ENCODE assay signal across 8 mouse cellular contexts in genomic region chr5:143818461-143818860, GRCm38 (mm10). TPM values are rescaled to one million over a fixed set of nuclear protein-coding genes. Genes with fewer than 3 reads are reported as not detected.
DNase-seq lines count a peak whose midpoint lies in the region; ATAC-seq and TF ChIP-seq lines count a peak whose summit lies in the region.

No protein-coding gene starts in this region.

- peak; percentile 55 for DNase-seq in heart, embryonic 10.5 days (ENCODE audit: low spot score)
- no peak for DNase-seq in heart, postnatal 4 days
- DNase-seq in forebrain, embryonic 14.5 days (ENCODE audit: low spot score): no peak
- no peak for DNase-seq in ovary, postnatal 36 days (ENCODE audit: low spot score)
- no peak for DNase-seq in urinary bladder, adult 2 months (ENCODE audit: low spot score)
- no peak for DNase-seq in adrenal gland, postnatal 4 days (ENCODE audit: low spot score in 2 of 2)

- TF ChIP-seq CTCF in ES-Bruce4 (IDR thresholded peaks at IDR 0.05; ENCODE audit: low read depth, low read length): no peak

- H3K27ac ChIP-seq in heart, embryonic 10.5 days: peak overlapping the region; percentile 90
- no peak overlapping the region for H3K27ac ChIP-seq in ES-Bruce4 (ENCODE audit: insufficient read depth, low read length)
- no peak overlapping the region for H3K27ac ChIP-seq in forebrain, embryonic 14.5 days (ENCODE audit: low read depth, low read length)
- peak overlapping the region; percentile 96 for H3K27ac ChIP-seq in liver, embryonic 15.5 days (replicated peaks)

- no peaks in the 10 kb centered on the region for H3K9me3 ChIP-seq in heart, embryonic 10.5 days
- no peaks in the 10 kb centered on the region for H3K9me3 ChIP-seq in ES-Bruce4 (replicated peaks; ENCODE audit: control insufficient read depth, insufficient read depth, low read length, poor library complexity, severe bottlenecking)
- no peaks in the 10 kb centered on the region for H3K9me3 ChIP-seq in forebrain, embryonic 14.5 days (replicated peaks; ENCODE audit: control insufficient read depth, low read length)
- H3K9me3 ChIP-seq in liver, embryonic 15.5 days (replicated peaks): no peaks in the 10 kb centered on the region

- peak overlapping the region; percentile 73 for H3K4me2 ChIP-seq in forebrain, embryonic 14.5 days (ENCODE audit: low read length)
- H3K4me2 ChIP-seq in liver, embryonic 15.5 days: peak overlapping the region; percentile 94

- H3K9ac ChIP-seq in ES-Bruce4 (ENCODE audit: low read depth, poor library complexity, severe bottlenecking): peak overlapping the region; percentile 62
- peak overlapping the region; percentile 77 for H3K9ac ChIP-seq in forebrain, embryonic 14.5 days (ENCODE audit: low read length)
- peak overlapping the region; percentile 90 for H3K9ac ChIP-seq in liver, embryonic 15.5 days

- ATAC-seq in forebrain, embryonic 14.5 days: no peak
- ATAC-seq in liver, embryonic 15.5 days (ENCODE audit: insufficient read depth): 0 out of 2 replicates have a peak, but pooled peaks have one; percentile 5

- 12% methylated on average over 10 of the region's 10 CpGs for WGBS in heart, embryonic 10.5 days
- WGBS in forebrain, embryonic 14.5 days: 17% methylated on average over 10 of the region's 10 CpGs
- 3% methylated on average over 10 of the region's 10 CpGs for WGBS in liver, embryonic 15.5 days (ENCODE audit: insufficient replicate concordance)

- no peak for TF ChIP-seq EP300 in ES-Bruce4 (IDR thresholded peaks at IDR 0.05; ENCODE audit: insufficient read depth, low read depth, low read length)

- no peaks in the 10 kb centered on the region for H3K36me3 ChIP-seq in heart, embryonic 10.5 days
- no peaks in the 10 kb centered on the region for H3K36me3 ChIP-seq in ES-Bruce4 (ENCODE audit: control insufficient read depth, insufficient read depth, low read length, poor library complexity, severe bottlenecking)
- H3K36me3 ChIP-seq in forebrain, embryonic 14.5 days (ENCODE audit: control insufficient read depth, insufficient read depth, low read length): no peaks in the 10 kb centered on the region
- peaks cover 17% of the 10 kb centered on the region for H3K36me3 ChIP-seq in liver, embryonic 15.5 days (replicated peaks)

- H3K27me3 ChIP-seq in heart, embryonic 10.5 days (ENCODE audit: insufficient read depth, poor library complexity, severe bottlenecking): no peaks in the 10 kb centered on the region
- no peaks in the 10 kb centered on the region for H3K27me3 ChIP-seq in ES-Bruce4 (ENCODE audit: control insufficient read depth, insufficient read depth, low read length, poor library complexity, severe bottlenecking)
- no peaks in the 10 kb centered on the region for H3K27me3 ChIP-seq in forebrain, embryonic 14.5 days (replicated peaks; ENCODE audit: control insufficient read depth, insufficient read depth, low read length)
- H3K27me3 ChIP-seq in liver, embryonic 15.5 days: no peaks in the 10 kb centered on the region

- TF ChIP-seq POLR2A in ES-Bruce4 (IDR thresholded peaks at IDR 0.05; ENCODE audit: insufficient read depth, low read length): no peak

- peak overlapping the region; percentile 94 for H3K4me3 ChIP-seq in heart, embryonic 10.5 days
- H3K4me3 ChIP-seq in ES-Bruce4 (ENCODE audit: low read depth, low read length): peak overlapping the region; percentile 31; the same call in 1 of the 2 replicates
- peak overlapping the region; percentile 70 for H3K4me3 ChIP-seq in forebrain, embryonic 14.5 days (ENCODE audit: low read depth, low read length)
- H3K4me3 ChIP-seq in liver, embryonic 15.5 days (replicated peaks): peak overlapping the region; percentile 85

- peaks cover 9% of the 10 kb centered on the region; the same call in 1 of the 2 replicates for H3K4me1 ChIP-seq in heart, embryonic 10.5 days
- no peaks in the 10 kb centered on the region for H3K4me1 ChIP-seq in ES-Bruce4 (ENCODE audit: control insufficient read depth, insufficient read depth, low read length)
- peaks cover 8% of the 10 kb centered on the region; the same call in 1 of the 2 replicates for H3K4me1 ChIP-seq in forebrain, embryonic 14.5 days (ENCODE audit: control insufficient read depth, insufficient read depth, low read length)
- H3K4me1 ChIP-seq in liver, embryonic 15.5 days (replicated peaks): peaks cover 50% of the 10 kb centered on the region

RNA-seq across cellular contexts. Expression of gene Eif2ak1, which starts 0.9 kb away (rescaled TPM):
- 38.0 and 41.0 TPM in 2 replicates for polyA plus RNA-seq in heart, embryonic 10.5 days (2016; fragmentation: Nextera tagmentation; extraction: Ambion mirVana)
- total RNA-seq in heart, postnatal 4 days (2021): 10 to 100 TPM; 20.0 to 20.7 TPM
- 23.3 and 24.9 TPM in 2 replicates for polyA plus RNA-seq in ES-Bruce4 (2011; ENCODE audit: insufficient read depth, insufficient read length, low read depth, missing spikeins)
- polyA plus RNA-seq in forebrain, embryonic 14.5 days (2014; fragmentation: Nextera tagmentation; extraction: Ambion mirVana): 42.5 and 46.9 TPM in 2 replicates
- polyA plus RNA-seq in liver, embryonic 15.5 days (2015; fragmentation: Nextera tagmentation; extraction: Ambion mirVana): 114 and 120 TPM in 2 replicates
- polyA plus RNA-seq in urinary bladder, adult 2 months (2012; rRNA removed): 15.2 and 18.9 TPM in 2 replicates
- 10 to 100 TPM; 39.8 to 42.7 TPM for total RNA-seq in adrenal gland, postnatal 4 days (2021)

Comparison
In these comparisons a context has a peak if more than half of its experiments do, and no peak if none do; other contexts are left out.
1. H3K27ac ChIP-seq: peak in heart, embryonic 10.5 days (single experiment) and liver, embryonic 15.5 days (single experiment); none in ES-Bruce4 (single experiment) and forebrain, embryonic 14.5 days (single experiment).
2. H3K4me3 ChIP-seq: peak in every context shown above with its lines; median percentile 94 in heart, embryonic 10.5 days; 85 in liver, embryonic 15.5 days; 70 in forebrain, embryonic 14.5 days; 31 in ES-Bruce4.
3. Peak in every context shown above with its lines, with median percentiles within 50 percentile points of each other: H3K9ac ChIP-seq.